Mouse (Mus musculus): Measurements from ENCODE around the gene Gcsam. TPM values are rescaled to one million over a fixed set of nuclear protein-coding genes. Genes with fewer than 3 reads are reported as not detected.

The Gcsam gene
- total RNA-seq, 2 experiments from 2014 or later: not detected

DNA sequence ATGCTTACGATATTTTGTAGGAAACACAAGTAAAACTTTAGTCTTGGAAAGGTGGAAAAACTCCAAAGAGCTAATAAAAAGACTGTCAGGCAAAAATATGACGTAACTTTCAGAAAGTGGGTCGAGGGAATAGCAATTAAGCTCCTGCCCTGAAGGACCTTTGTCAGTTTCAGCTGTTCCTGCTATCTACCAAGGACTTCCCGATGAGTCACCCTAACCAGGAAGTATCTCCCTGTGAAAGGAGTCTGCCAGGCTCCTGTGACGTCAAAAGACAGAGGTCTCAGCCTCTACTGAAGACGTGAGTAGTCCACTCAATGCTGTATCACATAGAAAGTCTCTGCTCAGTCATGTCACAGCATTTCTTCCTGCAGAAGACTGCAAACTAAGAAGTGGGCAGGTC, 34.2 kb downstream of the Gcsam start:
- DNase-seq (ENCODE audit: low spot score in 2 of 2): no peak

- DNase-seq (ENCODE audit: low spot score in 2 of 2): no peak
These were observed 41.3 kb downstream of the Gcsam start for GRCm38 (mm10) chr16:45651497-45651896.

DNA sequence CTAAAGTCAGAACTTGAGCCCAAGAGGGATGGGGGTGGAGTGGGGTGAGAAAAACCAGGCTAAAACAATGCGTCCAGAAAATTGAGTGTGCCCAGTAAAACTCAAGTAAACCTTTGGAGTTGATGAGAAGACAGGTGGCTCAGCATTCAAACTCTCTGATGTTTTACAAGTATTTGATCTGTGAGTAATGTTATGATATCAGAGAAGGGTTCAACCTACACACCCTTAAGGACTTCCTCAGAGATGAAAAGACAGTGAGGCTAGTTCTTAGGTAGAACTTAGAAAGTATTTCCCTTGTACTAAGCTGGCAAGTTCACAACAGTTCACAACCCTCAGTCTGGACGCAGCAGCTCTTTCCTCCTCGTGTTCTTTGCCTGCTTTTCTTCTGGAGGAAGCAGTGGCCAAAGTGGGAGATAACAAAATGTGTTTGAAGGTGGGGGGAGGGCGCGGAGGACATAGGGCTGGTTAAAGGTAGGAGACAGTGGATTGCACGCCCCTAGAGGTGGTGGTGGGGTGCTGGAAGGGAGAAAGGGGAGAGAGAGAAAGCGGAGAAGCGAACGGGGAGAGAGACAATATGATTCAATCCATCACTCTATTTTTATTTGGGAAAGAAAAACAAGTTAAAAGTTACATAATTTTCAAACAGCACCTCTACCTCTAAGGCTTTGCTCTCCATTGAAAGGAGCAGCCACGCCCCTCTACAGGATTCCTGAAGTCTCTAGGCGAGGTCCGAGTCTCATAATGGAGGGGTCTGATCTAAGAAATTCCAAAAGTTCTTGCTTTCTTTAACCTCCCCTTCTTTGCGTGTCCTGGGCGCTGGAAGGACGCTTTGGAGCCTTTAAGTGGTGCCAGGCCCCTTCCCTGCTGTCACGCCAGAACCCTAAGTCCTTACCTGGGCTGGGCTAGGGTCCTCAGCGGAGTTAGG, 43.1 kb downstream of the Gcsam start:
- no peak for DNase-seq (ENCODE audit: low spot score in 2 of 2)

DNA sequence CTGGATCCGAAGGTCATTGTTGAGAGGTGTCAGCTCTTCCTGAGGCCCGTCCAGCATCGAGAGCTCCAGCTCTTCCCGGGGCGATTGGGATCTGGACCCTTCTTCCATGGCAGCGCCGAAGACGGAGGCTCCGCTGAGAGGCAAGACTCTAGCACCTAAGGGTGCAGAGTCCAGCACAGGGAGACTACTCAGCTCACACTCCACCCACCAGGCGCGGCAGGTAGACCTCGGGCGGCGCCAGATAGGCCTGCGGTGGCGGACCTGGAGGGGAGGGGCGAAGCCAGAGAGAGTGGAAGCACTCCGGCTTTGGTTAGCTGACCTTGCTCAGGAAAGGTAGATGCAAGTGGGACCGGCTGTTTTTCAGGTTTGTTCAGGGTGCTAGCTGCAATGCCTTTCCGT, 43.8 kb downstream of the Gcsam start, which contains the start of gene BC016579:
TSS of gene BC016579 (minus strand) at position 135 of the 399 bp plus-strand sequence.
- no peak for DNase-seq (ENCODE audit: low spot score in 2 of 2)

DNA sequence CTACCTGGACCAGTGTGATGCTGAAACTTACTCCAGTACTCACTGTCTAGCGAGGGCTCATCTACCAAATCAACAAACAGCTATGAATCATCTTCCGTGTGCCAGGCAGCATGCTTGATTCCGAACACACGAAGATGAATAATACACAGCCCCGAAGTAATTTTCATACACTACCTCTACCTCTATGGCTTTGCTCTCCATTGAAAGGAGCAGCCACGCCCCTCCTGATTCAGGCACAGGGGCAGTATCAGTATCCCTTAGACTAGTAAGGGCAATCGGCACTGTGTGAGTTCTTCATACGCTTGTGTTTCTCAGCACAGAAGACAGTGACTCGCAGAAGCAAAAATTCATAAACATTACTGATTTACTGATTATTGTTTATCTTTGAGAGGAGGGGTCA, 44.3 kb downstream of the Gcsam start:
- no peak for DNase-seq (ENCODE audit: low spot score in 2 of 2)

DNA sequence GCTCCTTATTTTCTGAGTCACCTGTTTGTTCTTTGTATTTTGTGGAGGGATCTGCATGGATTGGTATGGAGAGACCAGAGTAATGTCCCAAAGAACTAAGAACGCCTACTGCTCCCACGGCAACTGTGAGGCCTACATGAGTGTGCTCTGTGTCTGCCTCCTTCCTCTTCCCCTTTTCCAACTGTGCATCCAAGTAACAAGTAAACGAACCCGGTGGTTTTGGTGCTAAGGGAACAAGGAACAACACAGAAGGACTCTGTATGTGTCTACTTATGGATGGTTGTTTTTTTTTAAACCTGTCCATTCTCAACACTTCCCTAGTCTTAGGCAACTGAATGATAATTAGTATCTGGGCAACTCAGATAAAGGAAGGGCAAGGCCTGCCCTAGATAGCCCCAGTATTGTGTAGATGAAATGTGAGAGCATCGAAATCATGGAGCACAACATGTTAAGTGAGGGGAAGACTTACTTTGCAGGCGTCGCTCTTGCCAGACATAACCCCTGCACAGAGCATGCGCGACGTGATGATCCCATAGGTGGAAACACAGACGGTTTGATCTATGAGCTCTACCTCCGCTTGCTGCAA, 47.5 kb downstream of the Gcsam start:
- no peak for DNase-seq (ENCODE audit: low spot score in 2 of 2)

DNA sequence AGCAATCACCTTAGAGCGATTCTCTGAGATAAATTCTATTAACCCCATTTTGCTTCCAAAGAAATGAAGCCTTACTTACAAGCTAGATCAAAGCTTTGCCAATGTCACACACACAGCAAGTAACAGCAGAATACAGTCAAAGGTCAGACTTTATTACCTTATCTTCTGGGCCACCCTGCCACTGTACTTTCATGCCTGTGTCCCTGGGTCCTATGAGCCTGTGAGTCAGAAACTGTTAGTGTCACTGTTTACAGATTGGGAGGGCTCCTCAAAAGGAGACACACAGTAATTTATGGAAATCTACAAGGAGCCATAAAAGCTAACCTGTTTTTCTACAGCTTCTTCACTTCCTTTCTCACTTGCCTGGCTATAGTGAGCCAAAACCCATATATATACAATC, 48.1 kb downstream of the Gcsam start:
- no peak for DNase-seq (ENCODE audit: low spot score in 2 of 2)

DNA sequence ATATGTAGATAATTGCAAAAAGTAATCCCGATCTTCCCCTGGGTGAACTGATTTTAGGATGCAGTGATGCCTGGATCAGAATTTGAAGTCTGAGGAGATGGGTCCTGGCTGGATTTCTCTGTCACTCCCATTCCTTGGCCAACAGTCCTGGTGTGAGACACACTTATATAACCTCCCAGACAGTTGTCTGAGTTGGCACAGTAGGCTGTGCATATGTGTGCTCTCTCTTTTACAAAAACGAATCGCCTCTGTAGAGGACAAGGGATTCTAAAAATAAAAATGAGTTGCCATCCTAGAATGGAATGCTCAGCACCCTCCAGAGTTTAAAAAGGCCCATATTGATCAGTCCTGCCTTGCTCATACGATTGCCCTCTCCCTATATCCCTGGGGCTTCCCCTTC, 49.4 kb downstream of the Gcsam start:
- no peak for DNase-seq (ENCODE audit: low spot score in 2 of 2)

DNA sequence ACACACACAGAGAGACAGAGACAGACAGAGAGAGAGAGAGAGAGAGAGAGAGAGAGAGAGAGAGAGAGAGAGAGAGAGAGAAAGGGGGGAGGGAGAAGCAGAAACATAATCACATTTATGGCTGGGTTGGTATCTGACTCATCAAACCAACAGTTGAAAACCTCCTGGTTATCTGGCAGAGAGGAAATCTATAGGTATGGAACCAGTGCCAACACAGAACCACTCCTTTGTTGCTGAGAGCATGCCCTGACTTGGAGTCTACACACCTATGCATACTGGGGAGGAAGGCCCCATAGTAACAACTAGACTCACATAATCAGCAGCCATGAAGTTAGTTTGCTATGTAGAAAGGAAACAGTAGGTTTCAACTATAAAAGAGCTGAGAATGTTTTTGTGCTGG, 52.2 kb downstream of the Gcsam start:
- DNase-seq (ENCODE audit: low spot score in 2 of 2): no peak

- DNase-seq (ENCODE audit: low spot score in 2 of 2): no peak
These were observed 56.0 kb downstream of the Gcsam start for GRCm38 (mm10) chr16:45666136-45666535.

GRCm38 (mm10) chr16:45668178-45668577, 58.0 kb downstream of the Gcsam start:
- no peak for DNase-seq (ENCODE audit: low spot score in 2 of 2)

- DNase-seq (ENCODE audit: low spot score in 2 of 2): no peak
These were observed 59.8 kb downstream of the Gcsam start for GRCm38 (mm10) chr16:45670005-45670404.

Other genes with a start within 250 kb of the Gcsam start
- gene Cd200, start 201.3 kb upstream of the Gcsam start, total RNA-seq (2021): 100 to 1,000 TPM; 175 to 176 TPM
- gene Gm609, start 117.4 kb upstream of the Gcsam start, total RNA-seq (2021): under 1 TPM; 0.11 to 0.25 TPM
- not detected for gene Gm17783, start 78.3 kb upstream of the Gcsam start, total RNA-seq (2021)
- gene Slc9c1, start 75.1 kb upstream of the Gcsam start, total RNA-seq (2021): not detected
- gene BC016579, start 43.7 kb downstream of the Gcsam start, total RNA-seq (2021): not detected
- 1 to 10 TPM; 1.4 to 1.8 TPM for gene Tmprss7, start 83.3 kb downstream of the Gcsam start, total RNA-seq (2021)
- gene Tagln3, start 114.2 kb downstream of the Gcsam start, total RNA-seq (2021): 100 to 1,000 TPM; 251 to 259 TPM
- 10 to 100 TPM; 20.7 to 22.9 TPM for gene Abhd10, start 132.6 kb downstream of the Gcsam start, total RNA-seq (2021)